Mouse (Mus musculus): ENCODE results near the gene Slc41a1. TPM values are rescaled to one million over a fixed set of nuclear protein-coding genes. Genes with fewer than 3 reads are reported as not detected.

Gene Slc41a1
- total RNA-seq, 2 experiments from 2014 or later, result 62.6 to 62.9 TPM

DNA sequence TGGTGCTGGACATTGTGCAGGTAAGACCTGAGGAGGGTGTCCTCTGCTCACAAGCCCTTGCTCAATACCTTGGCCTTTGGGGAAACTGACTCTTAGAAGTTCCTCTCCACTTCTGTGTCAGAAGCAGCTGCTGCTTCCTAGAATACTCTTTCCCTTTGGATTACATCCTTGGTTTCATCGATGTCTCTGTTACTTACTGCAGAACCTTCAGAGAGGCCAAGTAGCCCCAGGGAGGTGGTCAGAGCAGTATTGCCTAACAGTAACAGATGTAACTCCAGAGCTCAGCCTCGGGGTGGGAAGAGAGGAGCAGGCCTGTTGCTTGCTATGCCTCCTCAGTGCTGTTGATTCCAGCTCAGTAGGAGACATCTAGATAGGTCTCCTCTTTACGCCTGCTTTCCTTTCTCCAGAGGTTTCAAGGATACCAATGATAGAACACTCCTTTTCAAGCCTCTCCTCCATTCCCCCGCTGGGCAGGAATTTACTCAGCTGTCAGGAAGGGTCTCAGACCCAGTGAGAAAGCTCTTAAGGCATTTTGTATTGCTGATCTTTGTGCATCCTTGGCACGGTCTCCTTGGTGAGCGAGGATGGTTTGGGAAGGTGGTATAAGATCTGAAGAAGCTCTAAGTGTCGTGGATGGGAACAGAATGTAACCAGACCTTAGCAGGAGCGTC is 3.8 kb downstream of the Slc41a1 start:
- H3K27ac ChIP-seq, result peak overlapping the region; percentile 96; the same call in 1 of the 2 replicates
- TF ChIP-seq CTCF (conservative IDR thresholded peaks at IDR 0.05), result no peak
- DNase-seq (ENCODE audit: low spot score in 2 of 2), result no peak
- H3K4me3 ChIP-seq, result peak overlapping the region; percentile 83

- no peak overlapping the region for H3K27ac ChIP-seq
- TF ChIP-seq CTCF (conservative IDR thresholded peaks at IDR 0.05), result no peak
- DNase-seq (ENCODE audit: low spot score in 2 of 2), result no peak
- H3K4me3 ChIP-seq, result no peak overlapping the region
Measured at GRCm38 (mm10) chr1:131837035-131837434, 9.7 kb downstream of the Slc41a1 start.

DNA sequence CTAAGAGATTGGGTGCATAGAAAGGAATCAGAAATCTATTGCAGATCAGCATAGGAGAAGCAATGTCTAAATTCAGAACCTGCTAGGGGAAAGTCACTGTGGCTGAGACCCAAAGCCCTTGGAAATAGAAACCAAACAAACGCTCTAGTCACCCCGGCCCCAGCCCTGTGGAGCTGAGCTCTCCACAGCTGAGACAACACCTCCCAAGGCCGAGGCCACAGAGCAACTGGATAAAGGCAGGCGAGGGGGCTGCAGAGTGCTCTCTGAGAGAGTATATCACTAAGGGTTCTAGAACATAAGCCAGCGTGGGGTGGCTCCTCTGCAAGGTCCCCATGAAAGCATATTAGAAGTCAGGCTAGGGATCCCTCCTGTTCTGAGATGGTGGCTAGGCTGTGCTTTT is 11.2 kb downstream of the Slc41a1 start:
- DNase-seq (ENCODE audit: low spot score in 2 of 2), result no peak
- H3K27ac ChIP-seq, result peak overlapping the region; percentile 65; the same call in 1 of the 2 replicates
- TF ChIP-seq CTCF (conservative IDR thresholded peaks at IDR 0.05), result no peak
- H3K4me3 ChIP-seq, result no peak overlapping the region

GRCm38 (mm10) chr1:131839279-131839678 is 12.0 kb downstream of the Slc41a1 start:
- no peak for TF ChIP-seq CTCF (conservative IDR thresholded peaks at IDR 0.05)
- no peak overlapping the region for H3K4me3 ChIP-seq
- no peak for DNase-seq (ENCODE audit: low spot score in 2 of 2)
- peak overlapping the region; percentile 65 for H3K27ac ChIP-seq

DNA sequence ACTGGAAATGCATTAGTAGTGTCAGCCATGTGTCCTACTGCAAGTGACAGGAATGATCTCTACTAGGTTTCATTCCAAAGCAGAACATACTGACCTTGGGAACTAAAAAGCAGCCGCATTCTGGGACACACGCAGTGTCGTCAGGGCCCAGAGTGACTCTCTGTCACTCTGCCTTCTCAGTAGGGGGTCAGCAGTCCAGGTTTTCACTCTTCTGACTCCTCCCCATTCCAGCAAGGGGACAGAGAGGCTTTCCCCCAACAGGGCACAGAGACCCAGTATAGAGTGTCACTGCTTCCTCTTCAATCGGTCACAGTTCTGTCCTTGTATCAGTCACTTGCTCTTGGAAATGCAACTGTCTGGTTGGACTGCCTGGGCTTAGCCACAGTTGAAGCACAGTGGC is 14.9 kb downstream of the Slc41a1 start:
- TF ChIP-seq CTCF (conservative IDR thresholded peaks at IDR 0.05), result no peak
- no peak overlapping the region for H3K4me3 ChIP-seq
- DNase-seq (ENCODE audit: low spot score in 2 of 2), result no peak
- H3K27ac ChIP-seq, result no peak overlapping the region

GRCm38 (mm10) chr1:131843758-131844157 is 16.5 kb downstream of the Slc41a1 start:
- no peak overlapping the region for H3K4me3 ChIP-seq
- no peak for DNase-seq (ENCODE audit: low spot score in 2 of 2)
- no peak for TF ChIP-seq CTCF (conservative IDR thresholded peaks at IDR 0.05)
- no peak overlapping the region for H3K27ac ChIP-seq

- Histone ChIP-seq H3K4me3 (no peak overlapping the region), H3K27ac (peak overlapping the region; percentile 28; the same call in 1 of the 2 replicates)
- TF ChIP-seq CTCF (conservative IDR thresholded peaks at IDR 0.05), result no peak
- no peak for DNase-seq (ENCODE audit: low spot score in 2 of 2)
Measured at GRCm38 (mm10) chr1:131844883-131845282, 17.6 kb downstream of the Slc41a1 start.

GRCm38 (mm10) chr1:131846255-131846654 is 19.0 kb downstream of the Slc41a1 start:
- no peak overlapping the region for H3K4me3 ChIP-seq
- peak; percentile 48 to 70 for DNase-seq (ENCODE audit: low spot score in 2 of 2)
- H3K27ac ChIP-seq, result peak overlapping the region; percentile 49
- TF ChIP-seq CTCF (conservative IDR thresholded peaks at IDR 0.05), result peak; percentile 86

DNA sequence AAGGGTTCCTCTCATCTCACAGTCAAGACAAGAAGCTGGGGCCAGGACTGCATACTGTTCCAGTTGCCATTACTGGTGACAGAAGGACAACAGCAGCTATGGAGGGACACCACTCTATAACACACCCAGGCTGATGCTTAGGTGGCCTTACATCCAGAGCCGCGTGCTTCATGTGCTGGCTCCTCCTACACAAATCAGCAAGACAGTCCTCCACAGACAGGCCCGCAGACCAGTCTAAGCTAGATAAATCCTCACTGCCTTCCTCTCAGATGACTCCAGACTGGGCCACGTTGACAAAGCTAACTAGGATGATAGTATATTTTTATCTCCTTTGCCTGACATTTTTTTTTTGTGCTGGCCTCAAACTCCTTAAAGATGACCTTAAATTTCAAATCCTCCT is 34.5 kb downstream of the Slc41a1 start:
- Histone ChIP-seq H3K4me3 (no peak overlapping the region), H3K27ac (no peak overlapping the region)
- no peak for DNase-seq (ENCODE audit: low spot score in 2 of 2)
- no peak for TF ChIP-seq CTCF (conservative IDR thresholded peaks at IDR 0.05)

DNA sequence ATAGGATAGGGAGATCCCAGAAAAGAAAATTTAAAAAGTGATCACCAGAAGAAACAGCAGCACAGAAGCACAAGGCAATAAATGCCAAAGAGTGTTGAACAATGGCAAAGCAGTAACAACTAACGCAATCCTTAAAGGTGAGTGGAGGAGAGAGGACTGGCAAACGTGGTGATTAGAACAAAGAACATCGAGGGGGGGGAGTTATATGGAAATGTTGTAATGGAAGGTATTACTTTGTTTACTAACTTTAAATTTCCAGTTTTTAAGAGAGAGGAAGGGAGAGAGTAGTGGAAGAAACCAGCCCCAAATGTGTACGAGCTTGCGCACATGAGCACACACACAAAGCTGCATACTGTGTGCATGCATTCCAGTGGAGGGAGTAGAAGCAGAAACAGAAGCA is 38.3 kb downstream of the Slc41a1 start:
- DNase-seq (ENCODE audit: low spot score in 2 of 2), result no peak
- no peak overlapping the region for H3K4me3 ChIP-seq
- no peak for TF ChIP-seq CTCF (conservative IDR thresholded peaks at IDR 0.05)

GRCm38 (mm10) chr1:131866304-131866999 is 39.2 kb downstream of the Slc41a1 start:
- no peak for TF ChIP-seq CTCF (conservative IDR thresholded peaks at IDR 0.05)

More for the DNA sequence above, 38.3 kb downstream of the Slc41a1 start:
- H3K27ac ChIP-seq, result no peak overlapping the region

DNA sequence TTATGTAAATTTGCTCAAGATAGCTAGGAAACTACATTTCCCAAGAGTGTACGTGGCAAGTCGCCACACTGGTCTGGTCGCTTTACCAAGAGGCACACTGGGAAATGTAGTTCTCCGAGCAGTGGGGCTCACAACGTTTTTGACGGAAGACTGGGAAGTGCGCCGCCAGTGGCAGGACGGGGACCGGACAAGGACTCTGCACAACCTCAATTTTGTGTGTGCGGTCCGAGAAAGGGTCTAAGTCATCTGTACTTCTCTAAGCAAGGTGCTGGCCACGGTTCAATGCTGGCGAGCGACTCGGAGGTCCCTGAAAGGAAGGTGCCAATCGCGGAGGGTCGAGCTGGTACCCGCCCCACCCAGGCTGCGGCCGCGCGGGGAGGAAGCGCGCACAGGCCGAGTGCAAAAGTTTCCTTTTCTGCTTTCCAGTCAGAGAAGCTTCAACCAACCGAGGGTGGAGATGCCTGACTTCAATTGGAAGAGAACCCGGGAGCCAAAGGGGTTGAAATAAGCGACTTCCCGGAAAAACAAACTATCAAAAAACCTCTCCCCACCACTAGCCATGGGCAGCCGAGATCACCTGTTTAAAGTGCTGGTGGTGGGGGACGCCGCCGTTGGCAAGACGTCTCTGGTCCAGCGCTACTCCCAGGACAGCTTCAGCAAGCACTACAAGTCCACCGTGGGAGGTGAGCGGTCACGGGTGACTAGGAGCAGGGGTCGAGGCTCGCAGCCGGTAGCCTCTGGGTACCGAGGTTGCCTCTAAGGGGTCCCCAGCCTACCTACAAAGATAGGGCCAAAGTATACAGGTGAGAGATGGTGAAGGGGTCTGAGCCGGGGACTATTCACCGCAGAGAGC is 40.0 kb downstream of the Slc41a1 start, which contains the start of gene Rab29:
Rab29 (plus strand) TSS at position 132 of the 853 bp plus-strand sequence.
- peak; percentile 90 to 93 for DNase-seq (ENCODE audit: low spot score in 2 of 2)
- peak within 1 kb of the TSS; percentile 67 for H3K27ac ChIP-seq
- TF ChIP-seq CTCF (conservative IDR thresholded peaks at IDR 0.05), result peak; percentile 96
- H3K4me3 ChIP-seq, result peak within 1 kb of the TSS; percentile 78

More at GRCm38 (mm10) chr1:131866304-131866999, 39.2 kb downstream of the Slc41a1 start:
- no peak overlapping the region for H3K27ac ChIP-seq
- DNase-seq (ENCODE audit: low spot score in 2 of 2), result no peak
- no peak overlapping the region for H3K4me3 ChIP-seq

DNA sequence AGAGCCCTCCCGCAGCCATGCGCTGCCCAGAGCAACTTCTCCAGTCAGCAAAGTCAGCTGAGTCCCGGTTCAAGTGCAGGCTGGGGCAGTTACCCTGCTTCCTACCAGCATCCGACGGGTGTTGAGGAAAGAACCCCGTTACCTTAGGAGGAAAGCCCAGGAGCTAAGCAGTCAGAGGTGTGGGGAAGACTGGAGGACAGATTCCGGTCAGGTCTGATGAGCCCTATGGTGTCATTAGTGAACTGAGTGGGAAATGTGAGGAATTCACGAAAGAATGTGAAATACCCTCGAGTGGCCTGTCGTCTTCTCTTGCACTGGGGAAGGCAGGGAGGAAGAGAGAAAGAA is 40.6 kb downstream of the Slc41a1 start:
- Histone ChIP-seq H3K4me3 (peak overlapping the region; percentile 78), H3K27ac (peak overlapping the region; percentile 67; the same call in 1 of the 2 replicates)
- DNase-seq (ENCODE audit: low spot score in 2 of 2), result no peak
- TF ChIP-seq CTCF (conservative IDR thresholded peaks at IDR 0.05), result no peak
